Mouse (Mus musculus): ENCODE measurements at regions not wholly inside any gene's neighbourhood (a gene's known extent, or its start where the extent isn't known, plus 50 kb on each side); places are given as distances from the start of the nearest gene placed in this dataset.

DNA sequence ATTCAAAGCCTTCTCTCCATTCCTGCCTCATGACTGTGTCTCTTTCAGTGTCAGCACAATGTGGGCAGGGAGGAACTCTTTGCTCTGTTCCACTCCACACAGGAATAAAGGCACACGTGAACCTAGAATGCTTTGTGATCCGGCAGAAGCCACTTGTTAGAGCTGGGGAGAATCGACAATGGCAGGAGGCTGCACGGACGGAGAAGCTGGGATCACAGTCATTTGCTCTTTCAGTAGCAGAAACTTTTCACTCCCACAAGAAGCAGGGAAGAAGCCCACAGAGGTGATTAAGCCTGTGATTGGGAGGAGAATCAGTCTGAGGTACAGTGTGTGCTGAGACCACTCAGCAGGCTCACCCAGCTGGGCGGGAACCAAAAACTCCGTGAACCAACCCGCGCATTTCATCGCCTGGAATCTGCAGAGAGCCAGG, 98.7 kb upstream of the Got2 start:
- no peak for TF ChIP-seq CHD2 (IDR thresholded peaks at IDR 0.05; ENCODE audit: low read depth, low read length)
- TF ChIP-seq HCFC1 (IDR thresholded peaks at IDR 0.05; ENCODE audit: borderline replicate concordance, insufficient read depth, low read length), result no peak
- TF ChIP-seq ZNF384 (IDR thresholded peaks at IDR 0.05; ENCODE audit: low read depth, low read length), result no peak

Measured in ES-E14 (cell line).